Mouse (Mus musculus): ENCODE measurements at regions not wholly inside any gene's neighbourhood (a gene's known extent, or its start where the extent isn't known, plus 50 kb on each side); places are given as distances from the start of the nearest gene placed in this dataset.

- TF ChIP-seq CTCF (IDR thresholded peaks at IDR 0.05; ENCODE audit: borderline replicate concordance, insufficient read depth, low read length) (no peak), POLR2A (IDR thresholded peaks at IDR 0.05; ENCODE audit: low read depth, low read length) (no peak)
These were observed 87.7 kb upstream of the Lsm14a start for GRCm38 (mm10) chr7:34480771-34481170.

All from embryonic fibroblast, embryonic 13.5 days (primary cell).